Mouse (Mus musculus) frontal cortex, postnatal 36 days (tissue): ENCODE data around the gene Ush1c.

Experiments used
- DNase-seq, 2 experiments: peaks; one replicate each; pipeline ENCODE4 v3.0.0; 2022; ENCODE audit warnings: low spot score in 2 of 2

Ush1c gene

DNA sequence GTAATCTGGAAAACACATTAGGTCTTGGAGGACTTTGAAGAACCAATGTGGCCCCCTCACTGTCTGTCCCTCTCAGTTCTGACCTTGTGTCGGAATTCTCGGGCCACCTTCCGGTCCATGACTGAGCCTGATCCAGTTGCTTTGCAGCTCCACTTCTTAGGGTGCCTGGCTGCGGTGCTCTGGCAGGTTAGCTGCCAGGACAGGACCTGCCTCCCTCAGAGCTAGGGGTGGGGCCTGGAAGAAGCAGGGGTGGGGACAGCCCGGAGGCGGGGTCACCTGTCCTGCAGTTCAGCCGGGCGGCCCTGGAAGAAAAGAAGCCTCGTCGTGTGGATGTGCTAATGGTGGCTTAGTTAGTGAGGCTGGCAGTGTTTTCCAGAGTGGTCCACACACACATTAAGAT is at the start of gene Ush1c:
TSS of gene Ush1c (minus strand) at position 158 of the 400 bp plus-strand sequence.
- no peak for DNase-seq

- no peak for DNase-seq
These were observed 48.7 kb upstream of the Ush1c start for GRCm38 (mm10) chr7:46287051-46287450.

GRCm38 (mm10) chr7:46286391-46286790 is 48.1 kb upstream of the Ush1c start:
- no peak for DNase-seq

GRCm38 (mm10) chr7:46285161-46285839 is 47.0 kb upstream of the Ush1c start:
- no peak for DNase-seq

- DNase-seq = no peak
These were observed 45.4 kb upstream of the Ush1c start for GRCm38 (mm10) chr7:46283681-46284080.

GRCm38 (mm10) chr7:46282276-46282675 is 44.0 kb upstream of the Ush1c start:
- no peak for DNase-seq

- DNase-seq = no peak
These were observed 42.6 kb upstream of the Ush1c start for GRCm38 (mm10) chr7:46280896-46281295.

GRCm38 (mm10) chr7:46279946-46280345 is 41.6 kb upstream of the Ush1c start:
- peak; percentile 58 to 71 for DNase-seq

- no peak for DNase-seq
These were observed 37.9 kb upstream of the Ush1c start for GRCm38 (mm10) chr7:46276156-46276555.

DNA sequence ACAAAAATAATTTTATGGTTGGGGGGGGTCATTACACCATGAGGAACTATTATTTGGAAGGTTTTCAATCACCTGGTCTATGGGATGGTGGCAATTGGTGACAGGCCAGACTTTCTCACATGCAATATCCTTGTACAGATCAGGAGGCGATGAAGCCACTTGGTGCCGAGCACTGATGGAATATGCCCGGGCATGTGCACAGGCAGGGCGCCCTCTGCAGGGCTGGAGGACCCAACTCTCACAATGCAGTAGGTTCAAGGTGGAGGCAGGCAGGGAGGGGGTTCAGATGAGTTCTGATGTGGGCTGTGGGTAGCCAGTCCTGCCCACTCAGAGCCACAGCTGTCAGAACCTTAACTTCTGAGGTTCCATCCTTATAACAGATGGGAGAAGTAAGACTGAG is 13.5 kb upstream of the Ush1c start:
- DNase-seq = no peak

DNA sequence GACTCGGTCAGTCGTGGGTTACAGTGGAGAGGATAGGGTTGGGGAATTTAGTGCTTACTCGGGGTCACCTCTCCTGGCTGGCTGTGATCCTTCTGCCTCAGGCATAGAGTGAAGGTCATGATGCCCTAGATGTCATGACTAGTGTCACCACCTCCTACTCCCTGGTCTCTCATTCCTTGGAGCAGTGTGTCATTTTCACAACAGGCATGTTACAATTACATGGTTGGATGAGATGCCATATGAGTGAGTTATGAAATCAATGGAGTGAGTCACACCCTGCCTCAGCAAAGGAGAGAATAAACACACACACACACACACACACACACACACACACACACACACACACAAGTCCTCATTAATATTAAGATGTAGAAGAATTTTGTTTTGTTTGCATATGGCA is 9.3 kb upstream of the Ush1c start:
- DNase-seq = no peak

GRCm38 (mm10) chr7:46246876-46247275 is 8.6 kb upstream of the Ush1c start:
- no peak for DNase-seq

GRCm38 (mm10) chr7:46240696-46241095 is 2.4 kb upstream of the Ush1c start, which contains the start of gene Otog:
Gene Otog (plus strand): TSS chr7:46240987.
- DNase-seq = no peak

- DNase-seq = no peak
These were observed 1.8 kb upstream of the Ush1c start for GRCm38 (mm10) chr7:46240091-46240490.

DNA sequence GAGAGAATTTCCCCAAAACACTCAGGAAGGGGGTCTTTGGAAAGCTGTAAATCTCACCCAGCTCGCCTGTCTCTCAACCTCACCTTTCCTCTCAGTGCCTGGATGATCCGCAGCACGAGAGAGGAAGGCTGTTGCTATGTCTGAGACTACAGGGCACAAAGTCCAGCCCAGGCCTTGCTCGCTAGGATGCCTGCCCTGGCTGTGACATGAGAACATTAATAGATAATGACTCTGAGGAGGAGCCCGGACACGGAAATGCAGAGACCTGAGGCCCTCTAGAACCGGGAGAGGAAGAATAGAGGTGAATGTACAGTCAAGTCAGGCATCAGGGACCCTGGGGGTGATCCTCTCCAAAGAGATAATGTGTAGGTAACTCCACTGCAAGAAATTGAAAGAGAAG is 1.1 kb downstream of the Ush1c start:
- no peak for DNase-seq

GRCm38 (mm10) chr7:46236363-46236762 is 1.9 kb downstream of the Ush1c start:
- no peak for DNase-seq

GRCm38 (mm10) chr7:46235948-46236347 is 2.4 kb downstream of the Ush1c start:
- DNase-seq = no peak

- peak in 1 of 2 experiments; percentile 25 for DNase-seq
These were observed 11.4 kb downstream of the Ush1c start for GRCm38 (mm10) chr7:46226936-46227335.

- peak; percentile 56 to 62 for DNase-seq
These were observed 12.1 kb downstream of the Ush1c start for GRCm38 (mm10) chr7:46226253-46226652.

GRCm38 (mm10) chr7:46220591-46221129 is 17.6 kb downstream of the Ush1c start:
- no peak for DNase-seq

DNA sequence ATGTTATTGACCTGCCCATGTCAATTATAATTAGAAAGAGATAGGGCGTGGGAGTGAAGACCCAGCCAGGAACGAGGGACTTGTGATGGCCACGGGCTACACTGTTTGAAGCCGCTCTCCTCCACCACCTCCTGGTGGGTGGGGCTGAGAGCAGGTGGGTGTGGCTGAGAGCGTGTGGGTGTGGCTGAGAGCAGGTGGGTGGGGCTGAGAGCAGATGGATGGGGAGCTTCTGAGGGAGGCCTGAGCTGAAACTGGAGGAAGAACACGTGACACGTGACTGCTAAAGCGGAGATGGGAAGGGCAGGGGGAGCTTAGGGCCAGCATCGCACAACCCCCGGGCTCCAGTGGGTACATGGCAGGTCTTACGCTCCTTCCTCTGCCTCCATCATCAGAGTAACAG is 19.9 kb downstream of the Ush1c start:
- no peak for DNase-seq

DNA sequence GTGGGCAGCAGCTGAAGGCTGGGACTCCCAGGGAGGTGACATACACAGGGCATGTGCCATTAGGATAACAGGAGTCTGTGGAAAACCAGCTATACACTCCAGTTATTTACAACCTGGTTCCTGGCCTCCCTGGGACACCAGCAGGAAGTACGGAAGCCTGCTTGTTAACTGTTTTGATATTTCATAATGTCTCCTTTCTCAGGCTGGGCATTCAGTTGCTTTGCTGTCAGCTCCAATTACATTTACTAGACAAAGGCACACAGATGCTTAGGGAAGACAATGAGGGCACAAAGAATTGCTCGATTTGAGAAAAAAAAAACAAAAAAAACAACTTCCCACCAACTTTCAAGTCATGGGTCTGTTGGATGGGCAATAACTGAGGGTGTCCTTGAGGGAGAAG is 21.8 kb downstream of the Ush1c start:
- no peak for DNase-seq

DNA sequence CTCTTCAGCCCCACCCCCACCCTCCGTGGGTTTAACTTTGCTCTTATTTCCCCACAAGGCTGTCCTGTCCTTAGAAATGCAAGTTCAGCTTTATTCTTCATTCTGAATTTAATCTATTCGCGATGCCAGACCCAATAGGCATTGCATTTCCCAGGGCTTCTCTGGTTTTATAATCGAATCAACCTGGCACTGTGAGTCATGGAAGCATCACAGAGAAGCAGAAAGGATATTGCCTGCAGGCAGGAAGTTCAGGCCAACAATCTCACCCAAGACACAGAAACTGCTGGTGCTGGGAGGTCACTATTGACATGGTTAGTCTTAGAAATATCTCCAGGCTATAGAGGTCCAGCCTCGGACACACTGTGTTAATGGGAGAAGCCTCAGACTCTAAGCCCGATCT is 28.0 kb downstream of the Ush1c start:
- DNase-seq = no peak

DNA sequence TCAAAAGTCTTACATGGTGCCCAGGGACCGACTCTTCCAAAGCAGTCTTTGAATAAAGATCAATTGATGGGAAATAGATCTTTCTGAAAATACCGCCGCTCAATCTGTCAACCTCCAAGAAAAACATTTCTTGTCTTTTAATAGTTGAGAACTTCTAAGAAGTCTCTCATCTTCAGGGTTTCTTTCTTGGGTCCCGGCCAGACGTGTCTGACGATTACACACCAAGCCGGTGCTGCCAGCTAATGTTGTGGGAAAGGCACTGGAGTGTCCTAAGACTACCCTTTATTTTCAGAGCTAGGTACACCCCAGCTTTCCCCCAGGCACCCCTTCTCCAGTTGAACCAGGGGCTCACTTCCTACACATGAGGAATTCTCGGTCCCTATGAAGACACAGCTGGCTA is 30.2 kb downstream of the Ush1c start:
- DNase-seq = no peak
